Mouse (Mus musculus): Measurements from ENCODE around the gene Wdr83os. TPM values are rescaled to one million over a fixed set of nuclear protein-coding genes. Genes with fewer than 3 reads are reported as not detected.

Gene Wdr83os
- total and polyA plus RNA-seq, 3 experiments: 40.9 to 103 (median 43.5) TPM

DNA sequence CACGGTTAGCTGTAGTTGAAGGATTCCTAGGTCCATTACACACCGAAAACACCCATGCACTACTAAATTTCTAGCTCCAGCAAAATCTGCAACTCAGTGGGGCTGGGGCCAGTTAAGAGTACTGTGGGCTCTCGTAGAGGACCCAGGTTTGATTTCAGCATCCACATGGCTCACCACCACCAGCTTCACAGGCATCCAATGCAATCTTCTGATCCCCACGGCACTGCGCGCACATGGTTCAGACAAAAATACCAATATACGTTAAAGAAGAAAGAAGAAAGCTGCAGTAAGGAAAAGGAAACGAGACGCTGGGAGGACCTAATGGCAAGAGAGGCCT is 44.2 kb upstream of the Wdr83os start:
- Histone ChIP-seq H3K9me3 (replicated peaks; ENCODE audit: low read length) (no peaks in the 10 kb centered on the region), H3K79me2 (replicated peaks; ENCODE audit: control insufficient read depth, extremely low read depth, insufficient read depth, poor library complexity, severe bottlenecking) (peaks cover 48% of the 10 kb centered on the region), H3K36me3 (replicated peaks in 1 of 2; ENCODE audit: control insufficient read depth in 1 of 2, insufficient read depth in 1 of 2, low read length in 1 of 2) (peaks cover 28 to 45% of the 10 kb centered on the region in 2 experiments), H3K27ac (ENCODE audit: insufficient read depth, low read depth) (peak overlapping the region; percentile 78; the same call in 1 of the 2 replicates), H3K4me1 (ENCODE audit: control insufficient read depth in 1 of 2, insufficient read depth in 2 of 2) (peaks cover 3 to 45% of the 10 kb centered on the region in 2 experiments), H3K9ac (ENCODE audit: insufficient read depth, low read depth) (peak overlapping the region; percentile 72), H3K27me3 (replicated peaks) (no peaks in the 10 kb centered on the region), H3K4me3 (replicated peaks in 1 of 3; ENCODE audit: low read depth in 2 of 3, low read length in 2 of 3, poor library complexity in 1 of 3) (peak overlapping the region; percentile 66 to 90 (median 88)), H3K4me2 (ENCODE audit: insufficient read depth, low read depth, poor library complexity, severe bottlenecking) (peak overlapping the region; percentile 93)
- no peak for DNase-seq (ENCODE audit: extremely low read depth)
- peak; percentile 64; the same call in 1 of the 2 replicates for TF ChIP-seq CHD1 (IDR thresholded peaks at IDR 0.05; ENCODE audit: low read depth, low read length)
- TF ChIP-seq MAFK (IDR thresholded peaks at IDR 0.05; ENCODE audit: insufficient replicate concordance, low read length): 0 out of 2 replicates have a peak, but pooled peaks have one; percentile 17
- 0 out of 2 replicates have a peak, but pooled peaks have one; percentile 16 for TF ChIP-seq ZMIZ1 (IDR thresholded peaks at IDR 0.05; ENCODE audit: low read depth, low read length)
- TF ChIP-seq ETS1 (conservative IDR thresholded peaks at IDR 0.05; ENCODE audit: low read depth, low read length): no peak
- TF ChIP-seq ZC3H11A (IDR thresholded peaks at IDR 0.05; ENCODE audit: low read depth, low read length): no peak
- TF ChIP-seq POLR2AphosphoS2 (IDR thresholded peaks at IDR 0.05; ENCODE audit: low read depth, low read length): 0 out of 2 replicates have a peak, but pooled peaks have one; percentile 54
- no peak for TF ChIP-seq UBTF (IDR thresholded peaks at IDR 0.05; ENCODE audit: low read depth, low read length)
- peak; percentile 69; the same call in 1 of the 2 replicates for TF ChIP-seq NELFE (IDR thresholded peaks at IDR 0.05; ENCODE audit: low read depth, low read length)
- TF ChIP-seq RCOR1 (conservative IDR thresholded peaks at IDR 0.05; ENCODE audit: low read depth, low read length): no peak
- peak; percentile 52; the same call in 1 of the 2 replicates for TF ChIP-seq POLR2A (IDR thresholded peaks at IDR 0.05; ENCODE audit: low read depth, low read length)
- no peak for TF ChIP-seq JUN (IDR thresholded peaks at IDR 0.05; ENCODE audit: insufficient read depth, low read depth, low read length)
- TF ChIP-seq RAD21 (IDR thresholded peaks at IDR 0.05; ENCODE audit: low read depth, low read length): no peak
- no peak for TF ChIP-seq PAX5 (IDR thresholded peaks at IDR 0.05; ENCODE audit: low read length)
- TF ChIP-seq JUND (conservative IDR thresholded peaks at IDR 0.05; ENCODE audit: low read depth, low read length): no peak
- TF ChIP-seq TCF12 (IDR thresholded peaks at IDR 0.05; ENCODE audit: low read depth, low read length): peak; percentile 50; the same call in 1 of the 2 replicates
- dilution Hi-C loops (cut with MboI; ENCODE audit: extremely low pct_ligation_motif_present, extremely low pct_unique_long_range_greater_than_20kb, low sequenced_read_pairs) (no loop called here), in situ Hi-C loops (cut with MboI; ENCODE audit: low pct_ligation_motif_present, low pct_unique_long_range_greater_than_20kb, low sequenced_read_pairs) (no loop called here)

DNA sequence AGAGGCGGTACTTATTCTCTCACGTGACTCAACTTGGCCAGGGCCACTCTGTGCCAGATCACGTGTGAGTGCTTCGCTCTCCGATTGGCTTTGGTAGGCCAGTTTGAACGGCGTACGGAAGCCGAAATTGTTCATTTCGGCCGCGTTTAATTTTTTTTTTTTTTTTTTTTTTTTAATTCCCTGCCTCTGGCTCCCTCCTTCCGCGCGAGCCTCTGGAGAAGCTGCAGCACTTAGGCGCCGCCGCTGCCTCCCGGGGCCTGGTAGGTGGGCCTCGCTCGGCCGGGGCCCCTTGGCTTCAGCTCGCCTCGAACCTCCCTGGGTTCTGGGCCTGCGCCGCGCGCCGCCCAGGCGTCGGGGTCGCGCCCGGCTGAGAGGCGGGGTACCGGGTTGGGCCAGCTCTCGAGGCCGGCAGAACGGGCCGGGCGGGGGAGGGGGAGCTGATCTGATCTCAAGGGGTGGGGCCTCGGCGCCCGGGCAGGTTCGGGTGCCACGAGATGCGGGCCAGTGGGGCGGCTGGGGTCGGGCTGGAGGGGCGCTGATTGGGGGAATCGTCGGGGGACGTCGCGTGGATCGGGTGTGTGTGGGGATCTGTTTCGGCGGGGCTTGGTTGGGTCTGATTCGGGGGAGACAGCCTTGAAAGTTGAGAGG is 43.7 kb upstream of the Wdr83os start, which contains the start of gene Tnpo2:
Gene Tnpo2 (plus strand): TSS at position 198 of the 648 bp plus-strand sequence.
- Histone ChIP-seq H3K36me3 (replicated peaks in 1 of 2; ENCODE audit: control insufficient read depth in 1 of 2, insufficient read depth in 1 of 2, low read length in 1 of 2) (peaks cover 27 to 45% of the 10 kb centered on the region in 2 experiments), H3K9me3 (replicated peaks; ENCODE audit: low read length) (no peaks in the 10 kb centered on the region), H3K9ac (ENCODE audit: insufficient read depth, low read depth) (peak within 1 kb of the TSS; percentile 94), H3K79me2 (replicated peaks; ENCODE audit: control insufficient read depth, extremely low read depth, insufficient read depth, poor library complexity, severe bottlenecking) (peaks cover 53% of the 10 kb centered on the region), H3K4me3 (replicated peaks in 1 of 3; ENCODE audit: low read depth in 2 of 3, low read length in 2 of 3, poor library complexity in 1 of 3) (peak within 1 kb of the TSS; percentile 83 to 90 (median 88)), H3K27me3 (replicated peaks) (no peaks in the 10 kb centered on the region), H3K4me2 (ENCODE audit: insufficient read depth, low read depth, poor library complexity, severe bottlenecking) (peak within 1 kb of the TSS; percentile 93), H3K4me1 (ENCODE audit: control insufficient read depth in 1 of 2, insufficient read depth in 2 of 2) (peaks cover 3 to 49% of the 10 kb centered on the region in 2 experiments), H3K27ac (ENCODE audit: insufficient read depth, low read depth) (peak within 1 kb of the TSS; percentile 88)
- DNase-seq (ENCODE audit: extremely low read depth): peak; percentile 98
- in situ Hi-C loops (cut with MboI; ENCODE audit: low pct_ligation_motif_present, low pct_unique_long_range_greater_than_20kb, low sequenced_read_pairs) (no loop called here), dilution Hi-C loops (cut with MboI; ENCODE audit: extremely low pct_ligation_motif_present, extremely low pct_unique_long_range_greater_than_20kb, low sequenced_read_pairs) (no loop called here)
- TF ChIP-seq CHD2 (IDR thresholded peaks at IDR 0.05; ENCODE audit: low read length) (peak; percentile 46; the same call in 1 of the 2 replicates), POLR2A (IDR thresholded peaks at IDR 0.05; ENCODE audit: low read depth, low read length) (peak; percentile 66), TCF12 (IDR thresholded peaks at IDR 0.05; ENCODE audit: low read depth, low read length) (peak; percentile 36), SMC3 (IDR thresholded peaks at IDR 0.05; ENCODE audit: low read depth, low read length) (no peak), RAD21 (IDR thresholded peaks at IDR 0.05; ENCODE audit: low read depth, low read length) (no peak), IRF4 (IDR thresholded peaks at IDR 0.05; ENCODE audit: low read depth, low read length) (no peak), BHLHE40 (IDR thresholded peaks at IDR 0.05; ENCODE audit: low read depth, low read length) (peak; percentile 98), E2F4 (IDR thresholded peaks at IDR 0.05; ENCODE audit: insufficient replicate concordance, low read depth, low read length) (no peak), ELF1 (IDR thresholded peaks at IDR 0.05; ENCODE audit: low read depth, low read length) (peak; percentile 66; the same call in 1 of the 2 replicates), EP300 (IDR thresholded peaks at IDR 0.05; ENCODE audit: low read length) (no peak), USF2 (conservative IDR thresholded peaks at IDR 0.05; ENCODE audit: low read depth, low read length) (peak; percentile 99), JUN (IDR thresholded peaks at IDR 0.05; ENCODE audit: insufficient read depth, low read depth, low read length) (no peak), MEF2A (IDR thresholded peaks at IDR 0.05; ENCODE audit: borderline replicate concordance, low read depth, low read length) (peak; percentile 42; the same call in 1 of the 2 replicates), ZMIZ1 (IDR thresholded peaks at IDR 0.05; ENCODE audit: low read depth, low read length) (peak; percentile 66; the same call in 1 of the 2 replicates), MAFK (IDR thresholded peaks at IDR 0.05; ENCODE audit: insufficient replicate concordance, low read length) (no peak), KAT2A (IDR thresholded peaks at IDR 0.05; ENCODE audit: insufficient replicate concordance, low read length) (peak; percentile 76; the same call in 1 of the 2 replicates), USF1 (IDR thresholded peaks at IDR 0.05; ENCODE audit: low read depth, low read length) (peak; percentile 98), CHD1 (IDR thresholded peaks at IDR 0.05; ENCODE audit: low read depth, low read length) (0 out of 2 replicates have a peak, but pooled peaks have one; percentile 6), RCOR1 (conservative IDR thresholded peaks at IDR 0.05; ENCODE audit: low read depth, low read length) (no peak), MAX (IDR thresholded peaks at IDR 0.05; ENCODE audit: low read length) (peak; percentile 98), UBTF (IDR thresholded peaks at IDR 0.05; ENCODE audit: low read depth, low read length) (peak; percentile 88; the same call in 1 of the 2 replicates), JUND (conservative IDR thresholded peaks at IDR 0.05; ENCODE audit: low read depth, low read length) (no peak), CTCF (conservative IDR thresholded peaks at IDR 0.05 in 1 of 2, IDR thresholded peaks at IDR 0.05 in 1 of 2; ENCODE audit: low read depth in 2 of 2, low read length in 2 of 2) (no peak), HCFC1 (IDR thresholded peaks at IDR 0.05; ENCODE audit: low read depth, low read length) (peak; percentile 87)
